Mouse (Mus musculus): ENCODE data around the gene Col19a1. TPM values are rescaled to one million over a fixed set of nuclear protein-coding genes. Genes with fewer than 3 reads are reported as not detected.

Col19a1 gene
- polyA plus RNA-seq, 1 experiment from 2014 or later, result 1.9 TPM

Other genes with a start within 250 kb of the Col19a1 start
- gene Lmbrd1, start 91.2 kb upstream of the Col19a1 start, polyA plus RNA-seq (2014; fragmentation: Nextera tagmentation; extraction: Ambion mirVana), result 27.4 and 32.1 TPM in 2 replicates